Mouse (Mus musculus): ENCODE results near the gene Pqbp1. TPM values are rescaled to one million over a fixed set of nuclear protein-coding genes. Genes with fewer than 3 reads are reported as not detected.
A peak's percentile ranks its signal among the peaks of the same experiment; 100 is the strongest.

Gene Pqbp1
- total RNA-seq, 1 experiment from 2014 or later: 156 TPM

DNA sequence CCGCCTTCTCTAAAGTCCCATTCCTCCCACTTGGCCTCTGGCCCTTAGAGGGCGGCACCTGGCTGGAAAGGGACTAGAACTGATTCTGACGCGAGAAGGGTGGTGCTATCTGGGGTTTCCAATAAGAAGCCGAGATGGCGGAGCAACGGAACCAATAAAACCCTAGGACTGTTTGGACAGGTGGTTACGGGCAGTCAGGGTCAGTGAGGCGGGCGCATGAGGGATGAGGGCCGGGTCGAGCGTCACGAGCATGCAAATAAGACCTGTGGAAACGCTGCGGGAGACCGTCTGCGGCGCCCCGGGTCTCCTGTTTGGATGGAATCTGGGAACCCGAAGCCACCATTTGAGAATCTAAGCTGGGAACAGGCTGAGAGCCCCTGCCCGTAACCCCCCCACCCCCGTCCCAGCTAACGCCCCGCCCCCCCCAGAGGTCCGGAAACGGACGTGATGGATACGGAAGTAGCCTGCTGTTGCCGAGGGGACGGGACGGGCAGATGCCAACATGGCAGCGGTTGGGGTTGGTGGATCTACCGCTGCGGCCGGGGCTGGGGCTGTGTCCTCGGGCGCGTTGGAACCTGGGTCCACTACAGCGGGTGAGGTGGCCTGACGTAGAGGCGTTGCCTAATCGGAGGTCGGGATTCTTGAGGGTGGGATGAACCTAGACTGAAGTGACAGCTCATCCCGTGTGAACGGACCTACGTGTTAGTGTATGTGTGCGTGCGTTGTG, 15.1 kb downstream of the Pqbp1 start, which contains the start of gene Slc35a2:
Slc35a2 (plus strand) TSS at position 188 of the 727 bp plus-strand sequence.
- peak; percentile 85 for ATAC-seq (replicated peaks; ENCODE audit: low read depth, poor library complexity, severe bottlenecking)

DNA sequence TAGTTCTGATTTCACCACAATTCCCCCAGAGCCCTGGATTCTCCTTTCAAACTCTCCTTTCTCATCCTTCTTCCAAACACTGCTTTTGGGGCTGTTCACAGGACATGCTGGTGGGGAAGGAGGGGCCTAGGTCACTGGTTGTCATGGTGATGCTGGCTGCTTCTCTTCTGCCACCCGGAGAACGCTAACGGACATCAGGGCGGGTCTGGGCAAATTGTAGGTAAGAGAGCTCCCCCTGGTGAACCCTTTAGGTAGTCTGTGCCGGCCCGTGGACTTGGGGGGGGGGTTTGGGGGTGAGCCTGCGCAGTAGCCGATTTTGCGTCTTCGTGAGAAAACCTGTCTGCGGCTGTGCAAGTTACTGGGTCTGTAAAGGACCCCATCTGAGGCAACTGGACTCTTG, 19.2 kb downstream of the Pqbp1 start:
- ATAC-seq (replicated peaks; ENCODE audit: low read depth, poor library complexity, severe bottlenecking): peak; percentile 60

DNA sequence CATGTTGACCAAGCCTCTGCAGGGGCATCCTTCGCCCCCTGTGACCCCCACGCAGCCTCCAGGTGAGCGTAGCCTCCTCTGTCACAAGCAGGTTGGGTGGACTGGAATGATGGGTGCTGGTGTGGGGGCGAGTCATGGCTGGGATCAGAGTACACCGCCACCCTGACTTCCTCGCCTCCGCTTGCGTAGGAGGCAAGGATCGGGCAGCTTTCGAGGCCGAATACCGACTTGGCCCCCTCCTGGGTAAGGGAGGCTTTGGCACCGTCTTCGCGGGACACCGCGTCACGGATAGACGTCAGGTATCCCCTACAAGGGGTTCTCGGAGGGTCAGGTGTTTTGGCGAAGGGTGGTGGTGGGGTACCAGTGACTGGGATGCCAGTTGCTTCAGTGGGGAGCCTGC, 20.6 kb downstream of the Pqbp1 start:
- no peak for ATAC-seq (replicated peaks; ENCODE audit: low read depth, poor library complexity, severe bottlenecking)

DNA sequence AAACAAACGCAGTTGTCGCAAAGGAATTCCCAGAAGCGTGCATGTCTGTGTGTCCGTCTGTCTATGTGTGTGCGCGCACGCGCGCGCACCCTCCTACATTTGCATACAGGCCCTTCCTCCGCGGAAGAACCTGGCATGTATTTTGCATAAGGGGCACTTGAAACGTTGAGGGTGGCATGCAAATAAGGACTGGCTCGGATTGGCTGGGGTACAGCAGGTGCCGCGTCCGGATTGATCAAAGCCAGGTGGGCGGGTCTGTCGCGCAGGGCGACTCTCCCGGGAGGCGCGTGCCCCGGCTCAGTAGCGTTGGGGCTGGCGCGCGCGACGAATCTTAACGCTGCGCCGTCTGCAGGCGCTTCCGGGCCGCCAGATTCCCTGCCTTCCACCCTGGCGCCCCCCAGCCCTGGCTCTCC, 21.1 kb downstream of the Pqbp1 start, which contains the start of gene Pim2:
Pim2 (plus strand) TSS at position 256 of the 413 bp plus-strand sequence.
- peak; percentile 91 for ATAC-seq (replicated peaks; ENCODE audit: low read depth, poor library complexity, severe bottlenecking)

DNA sequence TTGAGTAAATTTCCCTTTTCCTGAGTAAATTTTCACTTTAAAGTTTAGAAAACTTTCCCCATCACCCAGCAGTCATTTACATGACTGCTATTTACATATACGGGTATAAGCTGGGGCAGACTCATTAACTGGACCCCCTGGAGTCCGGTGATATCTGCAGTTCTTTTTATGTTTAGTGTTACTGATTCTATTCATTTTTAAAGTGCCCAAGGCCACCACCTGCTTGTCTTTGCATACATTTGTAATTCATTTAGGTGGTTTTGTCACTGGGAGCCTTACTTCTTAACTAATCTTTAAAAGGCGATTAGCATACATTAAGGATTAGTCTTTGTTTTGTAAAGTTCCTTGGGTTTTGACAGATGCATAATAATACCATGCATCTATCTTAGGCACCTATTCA, 29.2 kb downstream of the Pqbp1 start:
- no peak for ATAC-seq (replicated peaks; ENCODE audit: low read depth, poor library complexity, severe bottlenecking)

DNA sequence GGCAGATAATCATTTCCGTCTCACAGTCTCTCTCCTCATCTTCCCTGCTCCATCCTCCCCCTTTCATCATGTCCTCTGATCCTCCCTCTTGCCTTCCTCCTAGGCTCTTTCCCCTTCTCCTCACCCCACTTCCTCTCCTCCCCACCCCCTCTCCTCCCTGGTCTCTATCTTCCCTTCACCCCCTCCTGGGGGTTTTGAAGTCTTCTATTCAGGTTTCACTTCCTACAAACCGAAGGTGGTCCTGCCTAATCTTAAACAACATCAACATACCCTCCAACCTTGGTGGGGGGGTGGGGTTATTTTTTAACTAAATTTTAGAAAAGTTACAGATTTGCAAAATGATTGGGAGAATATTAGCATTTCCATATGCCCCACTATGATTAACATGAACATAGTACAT, 30.6 kb downstream of the Pqbp1 start:
- no peak for ATAC-seq (replicated peaks; ENCODE audit: low read depth, poor library complexity, severe bottlenecking)

DNA sequence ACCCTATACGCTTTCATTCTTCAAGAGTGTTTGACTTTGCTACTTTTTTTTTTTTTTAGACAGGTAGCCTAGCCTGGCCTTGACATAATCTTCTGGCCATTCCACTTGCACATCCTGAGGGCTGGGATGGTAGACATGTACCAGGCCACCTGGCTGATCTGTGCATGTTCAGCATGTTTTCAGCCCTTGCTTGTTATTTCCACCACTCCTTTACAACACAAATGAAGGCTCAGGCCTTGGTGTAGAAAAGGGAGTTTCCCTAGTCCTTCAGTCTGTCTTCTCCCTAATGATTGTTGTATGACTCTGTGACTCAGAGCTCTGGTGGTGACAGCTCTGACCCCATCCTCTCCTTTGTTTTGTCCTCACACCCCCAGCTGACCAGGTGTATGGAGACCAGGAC, 31.9 kb downstream of the Pqbp1 start:
- ATAC-seq (replicated peaks; ENCODE audit: low read depth, poor library complexity, severe bottlenecking): no peak

DNA sequence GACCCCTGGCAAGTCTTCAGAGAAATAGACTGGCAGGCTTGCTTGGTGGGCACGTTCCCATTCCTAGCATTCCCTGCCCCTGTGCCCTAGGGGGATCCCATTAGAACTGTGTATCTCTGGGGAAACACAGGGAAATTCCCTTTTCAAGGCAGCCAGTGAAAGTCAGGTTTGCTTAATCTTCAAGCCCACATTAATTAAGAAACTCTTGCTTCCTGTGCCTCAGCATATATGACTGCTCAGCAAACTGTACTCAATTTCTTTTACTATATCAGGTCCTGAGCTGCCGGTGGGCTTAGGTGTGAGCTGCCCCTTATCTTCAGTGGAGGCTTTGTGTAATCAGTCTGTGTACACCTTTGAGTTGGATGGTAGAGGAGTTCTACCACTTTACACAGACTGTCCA, 33.3 kb downstream of the Pqbp1 start:
- no peak for ATAC-seq (replicated peaks; ENCODE audit: low read depth, poor library complexity, severe bottlenecking)

DNA sequence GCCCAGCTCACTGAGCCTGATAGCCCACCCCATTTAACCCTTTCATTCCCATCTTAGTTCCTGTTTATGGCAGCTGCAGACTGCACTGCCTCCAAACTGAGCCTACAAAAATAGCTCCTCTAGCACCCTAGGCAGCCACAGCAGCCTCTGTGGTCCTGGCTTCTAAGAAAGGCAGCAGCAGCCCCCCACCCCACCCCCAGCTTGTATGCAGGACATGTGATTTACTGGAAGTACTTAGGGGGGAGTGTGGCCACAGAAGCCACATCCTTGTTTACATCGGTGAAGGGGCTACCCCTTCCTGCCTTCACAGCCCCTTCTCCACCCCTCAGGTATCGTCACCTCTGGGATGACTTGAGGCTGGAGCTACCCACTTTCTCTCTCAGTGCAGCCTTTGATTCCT, 33.7 kb downstream of the Pqbp1 start:
- peak; percentile 54; the same call in 1 of the 2 replicates for ATAC-seq (replicated peaks; ENCODE audit: low read depth, poor library complexity, severe bottlenecking)

DNA sequence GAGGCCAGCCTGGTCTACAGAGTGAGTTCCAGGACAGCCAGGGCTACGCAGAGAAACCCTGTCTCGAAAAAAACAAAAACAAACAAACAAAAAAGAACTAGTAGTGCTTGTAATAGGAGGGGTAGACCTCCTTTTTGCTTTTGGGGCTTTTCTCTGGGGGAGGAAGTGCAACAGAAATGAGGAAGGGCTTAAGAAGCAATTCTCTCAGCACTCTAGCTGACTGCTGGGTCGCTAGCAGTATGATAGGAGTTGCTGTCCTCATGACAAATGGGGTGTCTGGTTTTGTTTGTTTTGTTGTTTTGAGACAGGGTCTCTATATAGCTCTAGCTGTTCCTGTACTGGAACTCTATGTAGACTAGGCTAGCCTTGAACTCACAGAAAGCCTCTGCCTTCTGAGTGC, 34.5 kb downstream of the Pqbp1 start:
- peak; percentile 42 for ATAC-seq (replicated peaks; ENCODE audit: low read depth, poor library complexity, severe bottlenecking)

DNA sequence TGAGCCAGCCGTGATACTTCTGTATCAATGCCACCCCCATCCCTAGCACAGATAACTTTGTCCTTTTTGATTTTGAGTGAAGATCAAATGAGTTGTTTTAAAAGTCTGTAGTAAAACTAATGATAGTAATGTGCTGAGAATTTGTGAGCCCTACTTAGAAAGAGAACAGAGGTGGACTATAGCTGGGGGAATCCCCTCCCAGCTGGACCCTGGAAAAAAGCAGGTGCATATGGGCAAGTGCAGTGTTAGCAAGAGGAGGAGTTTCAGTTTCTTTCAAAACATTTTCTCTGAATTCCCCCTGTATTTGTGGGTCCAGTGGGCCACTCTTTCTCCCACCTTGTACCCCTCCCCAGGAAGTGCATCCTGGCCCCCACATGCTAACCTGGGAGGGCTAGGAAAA, 35.9 kb downstream of the Pqbp1 start:
- no peak for ATAC-seq (replicated peaks; ENCODE audit: low read depth, poor library complexity, severe bottlenecking)

DNA sequence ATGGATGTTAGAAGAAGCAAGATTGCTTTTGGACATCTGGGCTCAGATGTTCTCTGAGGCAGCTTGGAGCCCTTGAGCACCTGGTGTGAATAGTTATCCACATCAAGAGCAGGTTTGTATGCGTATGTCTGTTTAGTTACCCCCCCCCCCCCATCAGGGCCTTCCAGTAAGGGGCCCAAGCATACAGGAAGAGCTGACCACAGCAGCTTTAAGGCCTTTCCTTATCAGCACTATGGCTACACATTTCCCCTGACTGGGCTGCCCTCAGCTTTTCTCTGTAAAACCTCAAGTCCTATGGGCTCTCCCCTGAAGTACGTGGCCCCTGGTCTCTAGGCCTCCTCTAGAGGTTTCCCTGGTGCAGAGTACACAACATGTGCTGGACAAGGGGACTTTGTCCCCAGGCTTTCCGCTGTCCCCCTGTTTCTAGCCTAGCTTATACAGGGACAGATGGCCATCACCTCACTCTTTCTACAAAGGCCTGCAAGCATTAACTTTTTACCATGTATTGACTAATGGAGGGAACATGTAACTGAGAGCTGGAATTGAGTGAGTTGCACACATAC, 39.8 kb downstream of the Pqbp1 start:
- peak; percentile 76 for ATAC-seq (replicated peaks; ENCODE audit: low read depth, poor library complexity, severe bottlenecking)

DNA sequence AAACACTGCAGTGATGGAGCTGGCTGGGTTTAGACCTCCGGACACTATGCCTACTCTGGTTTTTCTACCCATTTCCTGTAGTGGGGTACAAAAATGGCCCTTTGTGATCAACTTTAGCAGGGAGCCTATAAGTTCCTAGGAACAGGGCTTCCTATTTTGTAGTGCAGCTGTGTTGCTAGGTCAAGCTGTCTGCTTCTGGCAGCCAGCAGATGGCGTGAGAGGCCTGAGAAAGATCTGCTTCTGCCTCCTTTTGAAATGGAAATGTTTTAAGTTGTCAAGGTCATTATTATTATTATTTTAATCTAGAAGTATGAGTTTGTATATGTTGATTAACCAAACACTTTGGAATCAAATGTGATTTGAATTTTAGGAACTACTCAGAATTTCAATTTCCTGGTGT, 44.5 kb downstream of the Pqbp1 start:
- ATAC-seq (replicated peaks; ENCODE audit: low read depth, poor library complexity, severe bottlenecking): peak; percentile 71

DNA sequence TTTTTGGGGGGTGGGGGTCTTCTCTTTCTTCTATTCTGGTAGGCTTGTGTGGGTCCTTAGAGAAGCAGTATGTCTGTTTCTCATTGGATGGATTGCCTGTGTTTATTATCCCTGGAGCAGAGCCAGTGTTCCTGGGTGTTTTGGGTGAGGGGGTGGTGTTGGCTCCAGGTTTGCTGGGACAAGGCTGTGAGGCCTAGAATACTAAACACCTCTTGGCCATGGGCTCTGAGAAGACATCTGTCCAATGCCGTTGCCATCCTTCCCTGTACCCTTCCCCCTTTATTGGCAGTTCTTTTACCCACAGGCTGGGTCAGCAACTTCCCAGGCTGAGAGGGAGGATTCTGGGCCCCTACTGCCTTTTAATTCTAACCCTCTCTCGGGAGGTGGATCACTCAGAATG, 51.2 kb downstream of the Pqbp1 start:
- ATAC-seq (replicated peaks; ENCODE audit: low read depth, poor library complexity, severe bottlenecking): no peak

Other genes with a start within 250 kb of the Pqbp1 start
- gene Prickle3, start 242.0 kb downstream of the Pqbp1 start, total RNA-seq (2017): 3.4 and 4.6 TPM in 2 replicates
- gene Plp2, start 227.9 kb downstream of the Pqbp1 start, total RNA-seq (2017): 42.5 and 44.7 TPM in 2 replicates
- 0.68 TPM in 1 of 2 replicates, not detected in the other for gene Magix, start 218.0 kb downstream of the Pqbp1 start, total RNA-seq (2017)
- gene Gpkow, start 202.1 kb downstream of the Pqbp1 start, total RNA-seq (2017): 19.6 and 22.4 TPM in 2 replicates
- gene Wdr45, start 184.9 kb downstream of the Pqbp1 start, total RNA-seq (2017): 31.1 and 31.9 TPM in 2 replicates
- gene Gm45208, start 177.0 kb downstream of the Pqbp1 start, total RNA-seq (2017): not detected in 2 replicates
- gene Praf2, start 170.8 kb downstream of the Pqbp1 start, total RNA-seq (2017): 6.2 and 10.4 TPM in 2 replicates
- 5.2 and 6.8 TPM in 2 replicates for gene Ccdc120, start 148.4 kb downstream of the Pqbp1 start, total RNA-seq (2017)
- gene Tfe3, start 136.7 kb downstream of the Pqbp1 start, total RNA-seq (2017): 7.1 and 10.1 TPM in 2 replicates
- 73.1 and 85.8 TPM in 2 replicates for gene Gripap1, start 109.5 kb downstream of the Pqbp1 start, total RNA-seq (2017)
- gene Kcnd1, start 77.0 kb downstream of the Pqbp1 start, total RNA-seq (2017): 0.91 TPM in 1 of 2 replicates, not detected in the other
- 57.0 and 57.9 TPM in 2 replicates for gene Otud5, start 57.9 kb downstream of the Pqbp1 start, total RNA-seq (2017)
- gene Pim2, start 21.0 kb downstream of the Pqbp1 start, total RNA-seq (2017): 2.2 and 5.0 TPM in 2 replicates
- 10.5 and 13.2 TPM in 2 replicates for gene Slc35a2, start 15.2 kb downstream of the Pqbp1 start, total RNA-seq (2017)
- gene Timm17b, start 88 bp upstream of the Pqbp1 start, total RNA-seq (2017): 42.2 and 54.8 TPM in 2 replicates
- gene Gm10491, start 8.6 kb upstream of the Pqbp1 start, total RNA-seq (2017): not detected in 2 replicates
- not detected in 2 replicates for gene Gm10490, start 10.3 kb upstream of the Pqbp1 start, total RNA-seq (2017)
- gene Pcsk1n, start 20.6 kb upstream of the Pqbp1 start, total RNA-seq (2017): not detected in 2 replicates
- gene Eras, start 29.3 kb upstream of the Pqbp1 start, total RNA-seq (2017): not detected in 2 replicates
- gene Hdac6, start 48.6 kb upstream of the Pqbp1 start, total RNA-seq (2017): 11.0 and 13.1 TPM in 2 replicates
- gene Gata1, start 78.8 kb upstream of the Pqbp1 start, total RNA-seq (2017): 46.7 and 51.4 TPM in 2 replicates
- not detected in 2 replicates for gene Glod5, start 119.2 kb upstream of the Pqbp1 start, total RNA-seq (2017)
- 60.0 and 70.0 TPM in 2 replicates for gene Suv39h1, start 175.5 kb upstream of the Pqbp1 start, total RNA-seq (2017)
- 68.8 and 74.5 TPM in 2 replicates for gene Was, start 191.2 kb upstream of the Pqbp1 start, total RNA-seq (2017)
- gene Wdr13, start 233.6 kb upstream of the Pqbp1 start, total RNA-seq (2017): 25.8 and 29.6 TPM in 2 replicates
- 1,314 and 1,321 TPM in 2 replicates for gene Rbm3, start 246.6 kb upstream of the Pqbp1 start, total RNA-seq (2017)